Mouse (Mus musculus) spleen, postnatal 36 days (tissue): ENCODE results near the gene Hyal2.
"Not testable (repeated sequence)": the region's sequence is repeated elsewhere in the genome, so short reads cannot be mapped to it uniquely, and the experiment has no call there.

Experiments used
- DNase-seq, 2 experiments: peaks; one replicate each; pipeline ENCODE4 v3.0.0; 2022; ENCODE audit warnings: low spot score in 2 of 2, mixed read lengths in 1 of 2

Hyal2 gene

DNA sequence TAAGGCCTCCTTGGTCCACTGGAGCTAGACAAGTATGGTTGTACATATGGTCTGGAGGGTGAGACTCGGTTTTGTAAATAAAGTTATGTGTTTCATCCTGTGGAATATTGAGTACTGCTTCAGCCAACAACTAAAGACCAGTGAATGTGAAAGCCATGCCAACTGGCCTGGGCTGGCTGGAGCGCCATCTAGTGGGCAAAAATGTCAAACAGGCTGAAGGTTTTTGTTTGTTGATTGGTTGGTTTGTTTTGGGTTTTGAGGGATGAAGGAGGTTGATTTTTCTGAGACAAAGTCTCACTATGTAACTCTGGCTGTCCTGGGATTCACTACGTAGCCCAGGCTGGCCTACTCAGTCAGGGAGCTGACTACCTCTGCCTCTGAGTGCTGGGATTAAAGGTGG is 22.1 kb upstream of the Hyal2 start:
- DNase-seq: peak; percentile 60 to 65

DNA sequence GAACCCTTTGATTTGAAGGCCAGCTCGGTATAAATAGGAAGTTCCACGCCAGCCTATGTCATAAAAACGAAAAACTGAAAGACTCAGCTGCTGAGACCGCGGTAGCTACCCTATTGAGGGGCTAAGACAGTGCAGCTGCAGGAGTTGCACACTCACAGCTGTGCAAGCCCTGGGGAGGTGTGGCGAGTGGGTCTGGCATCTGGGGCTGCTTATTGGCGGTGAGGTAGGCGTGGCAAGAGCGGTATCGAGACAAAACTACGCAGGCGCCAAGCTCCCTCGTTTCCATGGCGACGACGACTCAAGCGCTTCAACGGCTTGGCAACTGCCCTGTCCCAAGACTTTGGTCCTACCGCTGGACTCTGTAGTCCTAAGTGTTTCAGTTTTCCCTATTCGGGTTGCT is 20.7 kb upstream of the Hyal2 start, which contains the start of gene Zmynd10:
TSS of gene Zmynd10 (plus strand) at position 273 of the 400 bp plus-strand sequence.
- DNase-seq: peak; percentile 82 to 87

DNA sequence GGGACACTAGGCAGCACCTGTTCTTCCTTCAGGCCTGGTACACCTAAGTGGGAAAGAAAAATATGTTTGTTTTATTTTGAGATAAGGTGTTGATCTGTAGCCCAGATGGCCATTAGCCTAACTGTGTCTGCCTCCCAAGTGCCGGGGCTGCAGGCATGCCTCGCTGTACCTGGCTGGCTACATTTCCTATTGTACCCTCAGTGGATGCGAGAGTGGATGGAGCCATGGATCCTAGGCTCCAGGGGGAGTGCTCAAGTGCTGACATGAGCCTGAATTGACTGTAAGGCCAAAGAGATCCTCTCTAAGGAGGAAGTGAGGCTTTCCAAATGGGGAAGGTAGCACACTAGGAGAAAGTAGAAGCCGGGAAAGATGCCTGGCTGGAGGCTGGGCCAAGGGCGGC is 19.8 kb upstream of the Hyal2 start:
- DNase-seq: no peak

DNA sequence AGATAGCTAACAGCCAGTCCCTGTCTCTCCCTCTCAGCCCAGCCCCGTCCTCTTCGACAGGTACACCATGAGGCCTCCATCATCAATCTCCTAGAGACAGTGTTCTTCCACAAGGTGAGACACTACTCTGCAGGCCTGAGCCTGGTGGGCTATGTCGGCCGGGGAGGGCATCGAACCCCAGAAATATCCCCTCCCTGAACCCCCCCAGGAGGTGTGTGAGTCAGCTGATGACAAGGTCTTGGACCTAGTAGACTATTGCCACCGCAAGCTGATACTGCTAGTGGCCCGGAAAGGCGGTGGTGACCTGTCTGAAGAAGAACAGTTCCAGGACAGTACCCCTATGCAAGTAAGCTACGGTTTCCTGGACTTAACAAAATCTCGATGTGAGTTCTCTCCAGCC is 18.9 kb upstream of the Hyal2 start:
- DNase-seq: no peak

DNA sequence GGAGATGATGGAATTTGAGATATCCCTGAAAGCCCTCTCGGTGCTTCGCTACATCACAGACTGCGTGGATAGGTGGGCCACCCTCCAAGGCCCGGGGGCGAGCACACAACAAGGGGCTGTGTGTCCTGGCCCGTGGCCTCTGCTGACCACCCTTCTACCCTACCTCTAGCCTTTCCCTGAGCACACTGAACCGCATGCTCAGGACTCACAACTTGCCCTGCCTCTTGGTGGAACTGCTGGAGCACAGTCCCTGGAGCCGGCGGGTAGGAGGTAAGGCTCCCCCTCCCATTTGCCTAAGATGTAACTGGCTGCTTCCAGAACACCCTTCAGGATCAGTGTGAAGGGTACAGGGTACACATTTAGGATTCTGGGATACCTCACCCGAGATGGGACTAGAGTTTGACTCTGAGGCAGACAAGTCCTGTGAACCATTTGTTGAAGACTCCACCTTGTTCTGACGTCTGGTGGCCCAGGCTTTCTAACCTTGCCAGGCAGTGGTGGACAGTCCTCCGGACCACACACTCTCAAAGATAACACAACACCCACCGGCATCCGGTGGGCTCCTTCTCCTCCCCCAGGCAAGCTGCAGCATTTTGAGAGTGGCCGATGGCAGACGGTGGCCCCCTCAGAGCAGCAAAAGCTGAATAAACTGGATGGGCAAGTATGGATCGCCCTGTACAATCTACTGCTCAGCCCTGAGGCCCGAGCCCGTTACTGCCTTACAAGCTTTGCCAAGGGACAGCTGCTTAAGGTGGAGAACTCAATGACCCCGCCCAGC is 18.3 kb upstream of the Hyal2 start:
- DNase-seq: no peak

DNA sequence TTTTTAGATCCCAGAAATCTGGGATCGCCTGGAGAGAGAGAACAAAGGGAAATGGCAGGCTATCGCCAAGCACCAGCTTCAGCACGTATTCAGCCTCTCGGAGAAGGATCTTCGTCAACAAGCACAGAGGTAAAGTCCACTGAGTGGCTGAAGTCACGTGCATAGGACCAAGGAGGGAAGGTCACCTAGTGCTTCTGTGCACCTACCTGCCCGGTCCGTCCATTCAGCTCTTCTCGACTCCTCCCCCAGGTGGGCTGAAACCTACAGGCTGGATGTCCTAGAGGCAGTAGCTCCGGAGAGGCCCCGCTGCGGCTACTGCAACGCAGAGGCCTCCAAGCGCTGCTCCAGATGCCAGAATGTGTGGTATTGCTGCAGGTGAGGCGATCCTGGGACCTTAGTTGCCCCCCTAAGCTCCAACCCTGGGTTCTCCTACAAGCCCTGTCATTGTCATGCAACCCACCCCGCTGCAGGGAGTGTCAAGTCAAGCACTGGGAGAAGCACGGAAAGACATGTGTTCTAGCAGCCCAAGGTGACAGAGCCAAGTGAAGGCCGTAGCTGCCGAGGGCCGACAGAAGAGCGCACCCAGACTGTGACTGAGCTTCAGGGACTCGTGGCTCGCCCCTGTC is 17.1 kb upstream of the Hyal2 start:
- no peak for DNase-seq

DNA sequence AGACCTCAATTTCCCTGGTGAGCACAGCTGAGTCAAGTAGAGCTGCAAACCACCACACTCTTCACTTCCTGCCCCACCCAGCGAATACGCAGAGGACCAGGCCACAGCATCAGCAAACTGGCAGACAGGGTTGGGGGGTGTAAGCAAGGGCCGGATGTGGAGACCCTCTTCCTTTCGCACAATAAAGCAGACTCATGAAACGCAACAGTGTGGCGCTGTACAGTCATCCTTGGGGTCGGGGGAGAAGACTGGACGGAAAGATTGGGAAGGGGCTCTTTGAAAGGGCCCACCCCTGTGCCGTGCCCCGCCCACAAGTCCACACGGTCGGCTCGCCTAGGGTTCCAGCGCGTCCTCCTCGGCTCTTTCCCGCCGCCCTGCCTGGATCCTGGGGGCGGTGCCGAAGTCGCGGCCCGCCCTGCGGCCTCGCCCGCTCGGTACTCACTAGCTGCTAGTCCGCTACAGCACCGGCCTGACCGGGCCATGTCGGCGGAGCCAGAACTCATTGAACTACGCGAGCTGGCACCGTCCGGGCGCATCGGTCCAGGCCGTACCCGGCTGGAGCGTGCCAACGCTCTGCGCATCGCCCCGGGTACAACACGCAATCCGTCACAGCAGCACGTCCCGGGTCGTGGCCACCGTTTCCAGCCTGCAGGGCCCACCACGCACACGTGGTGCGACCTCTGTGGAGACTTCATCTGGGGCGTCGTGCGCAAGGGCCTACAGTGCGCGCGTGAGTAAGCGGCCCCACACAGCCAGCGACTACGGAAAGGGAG is 16.4 kb upstream of the Hyal2 start, which contains the start of gene Rassf1:
TSS of gene Rassf1 (plus strand) at position 439 of the 773 bp plus-strand sequence.
- DNase-seq: peak; percentile 84 to 87

DNA sequence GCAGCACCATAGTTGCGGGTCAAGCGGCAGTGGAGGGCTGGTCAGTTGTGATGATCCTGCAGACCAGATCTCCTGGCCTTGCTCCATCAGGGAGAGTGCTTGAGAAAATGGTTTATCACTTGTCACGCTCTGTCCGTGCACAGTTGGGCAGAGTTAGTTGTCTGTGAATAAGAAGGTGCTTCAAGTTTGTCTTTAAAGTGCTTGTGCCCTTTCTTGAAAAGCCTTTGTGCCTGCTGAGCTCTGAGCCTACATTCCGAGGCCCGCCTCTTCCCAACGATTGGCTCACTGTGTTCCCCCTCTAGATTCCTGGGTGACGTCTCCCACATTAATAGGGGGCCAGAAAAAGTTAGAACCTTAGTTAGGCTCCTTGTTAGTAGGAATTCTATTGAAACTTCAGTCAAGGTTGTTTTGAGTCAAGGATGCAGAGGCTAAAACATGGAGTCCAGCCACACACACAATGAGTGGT is 15.8 kb upstream of the Hyal2 start:
- DNase-seq: no peak

DNA sequence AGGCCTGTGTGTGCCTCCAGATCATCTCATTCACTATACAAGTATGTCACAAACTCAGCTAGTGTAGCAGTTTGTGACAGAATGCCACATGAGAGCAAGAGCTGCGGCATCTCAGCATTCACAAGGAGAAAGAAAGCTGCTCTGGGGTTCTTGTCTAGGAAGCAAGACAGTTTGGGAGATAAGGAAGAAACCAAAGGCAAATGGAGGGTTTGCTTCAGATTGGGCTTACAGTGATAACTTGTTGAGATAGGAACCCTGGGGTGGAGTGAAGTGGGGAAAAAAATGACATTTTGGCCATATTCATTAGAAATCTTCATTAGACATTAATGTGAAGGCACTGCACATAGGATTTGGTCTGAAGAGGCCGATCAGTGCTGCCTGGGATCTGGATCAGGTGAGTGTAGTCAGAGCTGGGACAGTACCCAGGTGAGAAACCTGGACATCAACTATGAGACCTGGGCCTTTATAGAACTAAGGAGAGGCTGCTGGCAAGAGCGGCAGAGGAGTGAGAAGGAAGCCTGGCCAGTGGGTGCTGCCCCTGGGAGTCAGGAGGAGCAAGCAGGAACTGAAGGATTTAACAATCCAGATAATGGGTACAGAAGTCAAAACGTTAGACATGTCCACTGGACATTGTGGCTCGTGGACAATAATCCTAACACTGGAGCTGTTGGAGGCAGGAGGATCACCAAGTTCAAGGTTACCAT is 14.9 kb upstream of the Hyal2 start:
- DNase-seq: peak in 1 of 2 experiments; percentile 1

DNA sequence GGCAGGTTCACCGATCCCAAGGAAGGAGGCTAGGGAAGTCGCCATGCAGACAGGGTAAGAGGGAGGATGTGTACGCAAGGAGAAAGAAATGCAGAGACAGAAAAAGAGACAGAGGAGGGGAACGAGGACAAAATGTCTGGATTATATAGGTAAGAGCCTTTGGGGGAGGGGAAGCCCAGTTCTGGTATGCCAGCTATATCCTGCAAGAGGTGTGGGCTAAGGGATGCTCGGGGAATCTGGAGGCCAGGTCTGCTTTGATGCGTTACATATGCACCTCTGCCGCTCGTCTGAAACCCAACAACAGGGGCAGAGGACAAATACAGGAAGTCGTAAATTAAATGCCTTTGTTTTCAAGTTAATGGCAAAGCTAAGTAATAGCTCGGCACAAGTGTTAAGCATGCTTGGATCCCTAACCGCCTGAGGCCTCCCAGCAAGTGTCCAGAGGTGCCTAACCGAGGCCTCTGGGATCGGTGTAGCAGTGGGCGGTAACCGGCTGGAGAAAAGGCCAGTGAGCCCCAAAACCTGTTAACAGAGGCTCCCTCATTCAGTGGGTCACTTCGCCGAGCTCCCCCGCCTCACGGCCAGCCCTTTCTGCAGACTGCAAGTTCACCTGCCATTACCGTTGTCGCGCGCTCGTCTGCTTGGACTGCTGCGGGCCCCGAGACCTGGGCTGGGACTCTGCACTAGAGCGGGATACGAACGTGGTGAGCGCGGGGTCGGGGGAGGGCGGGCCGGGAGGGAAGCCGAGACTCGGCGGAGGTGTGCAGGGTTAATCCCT is 14.0 kb upstream of the Hyal2 start:
- DNase-seq: peak; percentile 45 to 46

DNA sequence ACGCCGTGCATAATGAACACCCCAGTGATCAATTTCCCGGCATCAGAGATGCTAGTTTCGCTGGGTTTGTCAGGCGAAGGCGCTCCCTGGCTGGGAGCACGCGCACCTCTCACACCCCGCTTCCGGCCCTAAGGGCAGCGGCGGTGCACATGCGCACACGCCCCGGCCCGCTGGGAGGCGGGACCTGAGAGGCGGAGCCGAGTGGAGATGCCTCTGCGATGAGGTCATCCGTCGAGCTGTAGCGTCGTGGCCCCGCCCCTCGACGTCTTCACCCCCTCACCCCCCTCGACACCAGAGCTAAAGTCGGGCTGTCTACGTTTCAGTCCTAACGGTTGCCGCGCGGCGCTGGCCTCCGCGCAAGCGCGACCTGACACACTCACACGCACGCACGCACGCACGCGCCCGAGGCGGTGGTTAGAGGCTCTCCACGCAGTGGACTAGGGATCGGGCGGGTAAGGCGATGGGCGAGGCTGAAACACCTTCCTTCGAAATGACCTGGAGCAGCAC is 13.4 kb upstream of the Hyal2 start:
- DNase-seq: peak; percentile 95 to 97

DNA sequence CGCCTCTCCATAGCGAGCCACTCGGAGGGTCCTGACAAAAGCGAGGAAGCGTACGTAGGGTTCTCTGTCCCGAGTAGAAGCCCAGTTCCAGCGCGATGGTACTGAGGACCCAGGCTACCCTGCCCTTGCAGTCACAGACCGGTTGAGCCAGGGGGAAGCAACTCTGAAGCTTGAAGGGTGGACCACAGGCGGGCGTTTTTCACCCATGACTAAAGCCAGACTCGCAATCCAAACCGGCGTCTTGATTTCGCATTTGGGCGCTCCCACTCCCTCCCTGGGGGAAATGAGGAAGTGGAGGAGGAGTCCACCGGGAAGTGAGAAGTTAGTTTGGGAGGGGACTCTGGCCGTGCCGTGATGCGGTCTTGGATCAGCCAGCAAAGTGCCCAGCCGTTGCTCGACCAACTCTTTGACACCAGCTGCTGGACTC is 12.7 kb upstream of the Hyal2 start:
- DNase-seq: peak; percentile 55 to 65

DNA sequence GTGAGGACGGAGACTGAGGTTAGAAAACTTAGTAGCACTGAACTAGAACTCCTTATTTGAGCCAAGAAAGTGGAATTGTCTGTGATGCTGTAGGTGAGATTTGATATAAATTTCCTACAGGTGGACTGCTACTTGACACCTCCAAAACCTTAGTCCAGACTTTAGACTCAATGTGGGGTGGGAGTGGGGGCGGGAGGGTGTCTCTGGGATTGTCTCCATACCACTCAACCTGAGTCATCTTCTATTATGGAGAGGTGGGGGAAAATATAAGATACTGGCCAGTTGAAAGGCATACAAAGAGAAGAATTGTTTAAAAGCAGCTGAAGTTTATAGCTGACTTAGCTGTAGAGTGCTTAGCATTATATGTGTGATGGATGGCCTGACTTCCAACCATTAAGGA is 12.0 kb upstream of the Hyal2 start:
- DNase-seq: no peak

DNA sequence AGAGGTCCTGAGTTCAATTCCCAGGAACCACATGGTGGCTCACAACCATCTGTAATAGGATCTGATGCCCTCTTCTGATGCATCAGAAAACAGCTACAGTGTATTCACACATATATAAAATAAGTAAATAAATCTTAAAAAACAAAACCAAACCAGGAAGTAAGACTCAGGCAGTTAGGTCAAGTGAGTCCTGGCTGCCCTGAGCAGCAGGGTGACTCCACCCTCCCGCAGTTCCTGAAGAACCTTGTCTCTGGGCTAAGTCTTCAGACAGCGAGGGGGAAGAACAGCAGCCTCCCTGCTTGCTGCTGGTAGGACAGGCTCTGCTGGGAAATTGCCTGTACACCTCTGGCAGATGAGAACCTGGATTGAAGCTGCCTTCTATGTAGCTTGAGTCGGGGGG is 11.4 kb upstream of the Hyal2 start:
- DNase-seq: no peak

DNA sequence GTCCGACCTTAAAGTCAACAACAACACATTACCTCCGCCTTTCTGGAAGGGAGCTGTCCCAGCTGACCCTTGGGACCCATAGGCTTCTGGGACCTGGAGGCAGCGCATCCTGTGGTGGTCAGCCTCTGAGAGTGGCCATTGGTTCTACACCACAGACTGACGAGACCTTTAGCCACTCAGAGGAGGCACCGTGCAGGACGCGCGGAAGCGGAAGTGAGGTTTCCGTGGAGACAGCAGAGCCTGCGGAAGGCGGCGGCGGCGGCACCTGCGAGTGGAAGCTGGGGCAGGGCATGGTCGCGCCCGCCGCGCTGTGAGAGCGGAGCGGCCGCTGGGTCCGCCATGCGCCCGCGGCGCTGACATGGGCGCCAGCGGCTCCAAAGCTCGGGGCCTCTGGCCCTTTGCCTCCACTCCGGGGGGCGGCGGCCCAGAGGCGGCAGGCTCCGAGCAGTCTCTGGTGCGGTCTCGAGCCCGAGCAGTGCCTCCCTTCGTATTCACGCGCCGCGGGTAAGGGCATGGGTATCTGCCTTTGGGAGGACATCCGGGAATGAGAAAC is 4.6 kb upstream of the Hyal2 start, which contains the start of gene Tusc2:
TSS of gene Tusc2 (plus strand) at position 227 of the 553 bp plus-strand sequence.
- peak; percentile 96 for DNase-seq

DNA sequence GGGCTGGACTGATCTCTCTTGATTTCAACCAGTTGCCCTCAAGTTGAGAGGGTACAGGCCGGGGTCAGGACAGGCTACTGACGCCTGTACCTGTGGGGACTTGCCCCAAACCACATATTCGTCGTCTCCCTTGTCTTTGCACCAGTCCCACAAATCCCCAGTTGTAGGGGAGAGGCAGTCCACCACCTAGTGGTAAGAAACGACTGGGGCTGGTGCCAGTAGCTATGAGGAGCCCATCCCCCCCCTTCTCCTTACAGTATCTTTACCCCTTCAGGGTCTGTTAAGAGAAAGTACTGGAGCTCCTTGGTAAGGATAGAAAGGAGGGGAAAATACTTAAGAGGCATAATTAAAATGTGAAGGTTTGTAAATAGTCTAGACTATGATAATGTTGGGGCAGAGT is 2.2 kb upstream of the Hyal2 start:
- DNase-seq: not testable (repeated sequence)

DNA sequence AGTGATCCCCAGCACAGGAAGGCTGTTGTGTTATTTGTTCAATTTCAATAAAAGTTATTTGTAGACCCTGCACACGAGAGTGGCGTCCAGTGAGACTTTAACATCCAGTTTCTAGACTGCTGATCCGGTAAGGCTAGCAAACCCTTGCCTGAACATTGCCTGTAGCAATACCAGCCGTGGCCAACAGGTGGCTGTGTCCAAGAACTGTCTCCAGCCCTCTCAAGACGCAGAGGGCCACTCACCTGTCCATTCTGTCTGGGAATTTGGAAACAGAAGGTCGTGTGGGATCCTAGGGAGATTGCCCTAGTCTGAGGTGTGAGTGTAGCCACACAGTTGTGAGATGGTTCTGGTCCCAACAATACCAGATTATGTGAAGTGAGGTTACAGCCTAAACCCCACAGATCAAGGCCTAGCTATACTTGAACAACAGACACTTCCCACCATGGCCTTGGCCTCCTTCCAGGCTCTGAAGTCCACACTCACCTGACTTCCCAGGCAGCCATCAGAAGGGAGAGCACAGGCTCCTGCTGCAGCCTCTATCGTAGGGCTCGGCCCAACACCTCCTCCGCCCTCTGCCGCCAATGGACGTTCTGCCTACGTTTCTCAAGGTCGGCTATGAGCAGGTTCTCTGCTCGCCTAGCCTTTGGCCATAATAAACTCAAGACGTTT is 1.6 kb upstream of the Hyal2 start:
- peak; percentile 71 to 75 for DNase-seq

DNA sequence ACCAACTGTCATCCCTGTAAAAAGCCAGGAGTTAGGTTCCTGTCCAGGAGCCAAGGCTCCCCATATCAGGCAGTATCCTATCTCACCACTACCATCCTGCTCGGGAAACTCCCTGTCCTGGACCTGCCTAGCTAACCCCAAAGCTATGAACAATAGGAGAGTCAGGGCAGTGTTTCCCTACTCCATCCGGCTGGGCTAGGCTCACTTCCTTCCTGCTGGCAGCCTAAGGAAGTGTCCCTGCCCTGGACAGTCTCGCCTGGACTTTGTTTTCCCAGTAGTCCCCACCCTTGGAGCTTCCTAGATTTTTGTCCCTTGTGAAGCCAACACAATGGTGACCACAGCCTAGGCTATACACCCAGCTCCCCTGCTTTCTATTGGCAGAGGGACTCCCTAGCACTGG is 890 bp upstream of the Hyal2 start:
- DNase-seq: no peak
